Mouse (Mus musculus): ENCODE results near the gene Zw10.
A peak's percentile ranks its signal among the peaks of the same experiment; 100 is the strongest.

The Zw10 gene

DNA sequence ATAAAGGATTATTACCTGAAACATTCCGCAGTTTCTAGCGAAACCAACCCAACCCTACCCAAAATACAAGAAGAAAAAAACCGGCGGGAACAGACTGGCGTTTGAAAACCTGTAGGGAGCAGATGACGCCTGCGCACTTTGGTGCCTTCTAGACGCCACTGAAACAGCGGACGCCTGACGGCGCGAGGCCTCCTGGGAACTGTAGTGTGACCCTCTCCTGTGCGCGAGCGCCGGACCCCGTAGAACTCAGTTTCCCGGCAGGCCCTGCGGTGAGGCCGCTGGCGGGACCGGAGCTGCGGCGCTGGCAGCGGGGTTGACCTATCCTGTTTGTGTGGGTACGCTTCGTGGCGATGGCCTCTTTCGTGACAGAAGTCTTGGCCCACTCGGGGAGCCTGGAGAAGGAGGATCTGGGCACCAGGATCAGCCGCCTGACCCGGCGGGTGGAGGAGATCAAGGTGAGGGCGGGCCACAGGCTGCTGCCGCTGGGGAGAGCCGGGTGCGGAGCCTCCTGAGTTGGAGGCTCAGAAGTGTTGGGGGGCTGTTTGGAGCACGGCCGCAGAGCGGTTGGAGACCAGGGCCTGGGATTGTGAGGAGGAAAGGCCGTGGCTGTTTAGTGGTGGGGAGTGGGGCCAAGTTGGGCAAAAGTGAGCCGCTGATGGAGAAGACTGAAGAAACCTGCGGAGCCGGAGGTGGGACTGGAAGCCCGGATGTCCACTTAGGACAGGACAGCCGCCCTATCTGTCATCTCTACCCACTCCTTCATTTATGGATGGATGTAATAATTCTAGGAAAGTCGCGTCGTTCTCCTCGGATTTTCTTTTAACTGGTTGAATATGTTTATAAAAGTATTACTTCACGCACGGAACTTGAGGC is at the start of gene Zw10:
TSS of gene Zw10 (plus strand) at position 281 of the 873 bp plus-strand sequence.
- DNase-seq (ENCODE audit: low read depth, low spot score) = peak; percentile 97

DNA sequence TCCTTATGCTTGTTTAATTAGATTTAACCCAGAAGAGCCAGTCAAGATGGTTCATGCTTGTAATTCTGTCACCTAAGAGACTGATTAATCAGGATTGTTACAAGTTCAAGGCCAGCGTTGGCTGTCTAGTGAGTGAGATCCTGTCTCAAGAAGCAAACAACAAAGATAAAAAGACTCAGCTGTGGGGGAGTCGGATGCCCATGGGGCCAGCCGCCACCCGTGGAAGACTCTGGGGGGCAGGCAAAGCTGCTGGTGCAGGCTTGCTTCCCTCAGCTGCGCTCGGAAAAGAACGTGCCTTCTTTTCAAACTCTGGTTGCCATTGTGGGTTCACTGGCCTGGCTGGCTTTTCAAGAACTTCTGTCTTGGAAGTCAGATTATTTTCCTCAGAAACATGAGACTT is 39.6 kb upstream of the Zw10 start:
- DNase-seq (ENCODE audit: low read depth, low spot score) = no peak

DNA sequence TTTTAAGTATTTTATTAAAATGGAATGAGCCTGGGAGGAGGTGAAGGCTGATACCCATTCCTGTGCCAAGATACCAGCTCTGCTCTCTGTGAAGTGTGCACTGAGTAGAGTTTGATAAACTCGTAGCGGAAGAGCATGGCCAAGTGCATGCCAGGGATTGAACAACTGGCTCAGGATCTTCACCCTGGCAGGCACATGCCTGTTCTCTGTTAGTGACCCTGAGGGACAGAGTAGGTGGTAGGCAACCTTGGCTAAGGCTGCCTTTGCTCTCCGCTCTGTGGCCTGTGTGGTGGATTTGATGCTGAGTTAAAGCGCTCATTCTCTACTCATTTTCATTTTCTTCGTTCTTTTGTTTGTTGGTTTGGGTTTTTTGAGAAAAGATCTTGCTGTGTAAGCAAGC is 34.1 kb upstream of the Zw10 start:
- no peak for DNase-seq (ENCODE audit: low read depth, low spot score)

DNA sequence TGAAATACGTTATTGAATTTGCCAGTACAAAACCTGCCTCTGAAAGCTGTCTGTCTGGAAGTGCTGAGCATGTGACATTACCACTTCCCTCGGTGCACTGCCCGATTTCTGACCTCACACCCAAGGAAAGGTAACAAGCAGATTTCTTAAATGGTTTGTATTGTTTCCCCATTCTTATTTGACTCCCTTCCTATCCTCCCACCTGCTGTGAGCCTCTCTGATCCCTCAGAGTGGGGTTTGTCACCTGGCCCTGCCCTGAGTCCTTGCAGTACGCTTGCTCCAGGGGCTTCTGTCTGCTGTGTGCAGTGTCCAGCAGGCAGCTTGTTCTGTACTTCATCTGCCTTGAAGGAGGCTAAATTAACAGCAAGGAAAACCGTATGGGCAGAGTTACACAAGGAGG is 31.5 kb upstream of the Zw10 start:
- peak; percentile 83 for DNase-seq (ENCODE audit: low read depth, low spot score)

DNA sequence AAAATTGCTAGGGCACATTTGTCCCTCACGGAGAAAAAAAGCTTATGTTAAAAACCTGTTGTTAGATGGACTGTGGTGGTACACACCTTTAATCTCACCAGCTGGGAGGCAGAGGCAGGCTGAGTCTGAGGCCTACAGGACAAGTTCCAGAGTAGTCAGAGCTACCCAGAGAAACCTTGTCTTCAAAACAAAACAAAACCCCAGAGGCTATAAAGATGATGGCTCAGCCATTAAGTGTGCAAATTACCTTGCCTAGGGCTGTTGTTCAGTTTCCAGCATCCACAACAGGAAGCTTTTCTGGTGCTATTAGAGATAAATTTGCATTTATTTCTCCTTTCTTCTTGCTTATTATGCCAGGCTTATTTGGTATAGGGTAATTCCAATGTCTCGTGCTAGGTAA is 30.9 kb upstream of the Zw10 start:
- DNase-seq (ENCODE audit: low read depth, low spot score) = peak; percentile 64

DNA sequence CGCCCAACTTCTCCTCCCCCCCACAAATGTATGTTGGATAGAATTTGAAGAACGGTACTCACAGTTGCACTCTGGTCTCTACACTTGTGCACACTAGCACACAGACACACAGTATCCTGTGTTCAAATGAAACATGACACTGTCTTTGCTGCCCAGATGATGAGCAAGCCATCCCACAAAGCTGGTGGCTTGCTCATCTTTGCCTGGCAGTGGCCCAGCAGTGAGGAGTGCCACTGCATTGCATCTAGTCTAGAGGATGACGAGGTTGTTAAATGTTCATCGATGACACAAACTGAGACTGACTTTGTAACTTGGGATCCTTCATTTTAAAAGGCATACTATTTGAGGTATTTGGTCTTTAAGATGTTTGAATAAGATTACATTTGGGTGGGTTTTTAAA is 20.6 kb upstream of the Zw10 start:
- DNase-seq (ENCODE audit: low read depth, low spot score) = no peak

DNA sequence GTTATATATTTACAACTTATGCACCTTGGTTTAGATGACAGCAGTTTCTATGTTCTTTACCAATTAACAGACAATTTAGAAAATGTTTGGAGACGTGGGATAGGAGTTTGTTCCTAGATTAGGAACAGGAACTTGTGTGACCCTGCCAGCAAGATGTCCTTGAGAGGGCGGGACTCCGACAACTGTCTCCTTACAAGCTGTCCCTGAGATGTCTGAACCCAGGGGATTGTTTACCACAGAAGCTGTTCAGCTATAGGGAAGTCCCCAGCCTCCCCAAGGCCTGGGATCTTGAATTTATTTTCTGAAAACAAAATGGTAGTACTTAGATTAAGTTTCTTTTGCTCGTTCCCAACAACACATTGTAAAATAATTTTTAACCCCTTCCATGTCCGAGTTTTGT is 4.5 kb upstream of the Zw10 start:
- DNase-seq (ENCODE audit: low read depth, low spot score) = no peak

DNA sequence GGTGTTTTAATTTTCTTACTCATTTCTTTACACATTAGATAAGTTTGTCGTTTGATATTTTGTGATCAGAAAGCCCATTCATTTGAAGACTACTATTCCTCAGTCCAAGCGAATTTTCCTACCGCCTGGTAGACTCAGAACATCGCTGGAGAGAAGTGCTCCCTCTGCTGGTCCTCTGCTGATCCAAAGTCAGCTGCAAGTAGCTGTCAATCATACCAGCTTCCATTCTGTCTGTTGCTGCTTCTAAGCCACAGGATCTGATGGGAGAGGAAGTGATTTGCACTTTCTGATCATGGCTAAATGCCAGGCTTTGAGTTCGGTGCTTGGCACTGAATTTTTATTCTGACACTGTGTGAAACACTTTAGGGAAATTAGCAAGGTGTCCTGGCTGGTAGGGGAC is 4.1 kb upstream of the Zw10 start:
- peak; percentile 82 for DNase-seq (ENCODE audit: low read depth, low spot score)

DNA sequence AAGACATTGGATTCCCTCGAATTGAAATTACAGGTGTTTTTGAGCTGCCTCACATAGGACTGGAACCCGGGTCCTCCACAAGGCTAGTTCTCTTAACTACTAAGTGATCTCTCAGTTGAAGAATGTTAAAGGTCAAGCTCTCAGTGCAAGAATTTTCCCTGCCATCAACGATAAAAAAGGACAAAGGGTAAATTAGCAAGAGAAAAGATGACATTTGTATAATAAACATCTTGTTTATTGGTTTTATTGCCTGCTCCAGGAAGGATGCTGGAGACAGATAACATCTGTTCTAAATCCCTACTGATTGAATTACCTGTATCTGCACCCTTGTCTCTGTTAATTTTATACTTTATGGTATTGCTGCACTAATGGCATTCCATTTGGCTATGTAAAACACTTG is 1.4 kb upstream of the Zw10 start:
- peak; percentile 82 for DNase-seq (ENCODE audit: low read depth, low spot score)

DNA sequence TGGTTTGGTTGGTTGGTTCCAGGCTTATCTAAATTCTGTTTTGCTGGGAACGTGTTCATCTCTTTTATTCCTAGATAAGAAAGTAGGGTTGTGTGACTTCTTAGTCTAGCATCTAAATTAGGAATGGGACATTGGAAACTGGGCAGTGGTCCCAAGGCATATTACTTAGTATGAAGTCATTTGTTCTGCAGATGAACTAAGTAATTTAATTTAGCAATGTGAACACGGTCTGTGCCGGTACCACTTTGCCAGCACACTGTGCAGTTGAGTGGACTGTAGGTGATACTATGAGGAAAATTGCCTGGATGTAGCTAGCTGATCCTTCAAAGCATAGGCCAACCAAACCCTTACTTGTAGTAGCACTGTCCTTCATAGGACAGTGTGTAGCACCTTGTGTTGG is 21.4 kb downstream of the Zw10 start:
- DNase-seq (ENCODE audit: low read depth, low spot score) = no peak

DNA sequence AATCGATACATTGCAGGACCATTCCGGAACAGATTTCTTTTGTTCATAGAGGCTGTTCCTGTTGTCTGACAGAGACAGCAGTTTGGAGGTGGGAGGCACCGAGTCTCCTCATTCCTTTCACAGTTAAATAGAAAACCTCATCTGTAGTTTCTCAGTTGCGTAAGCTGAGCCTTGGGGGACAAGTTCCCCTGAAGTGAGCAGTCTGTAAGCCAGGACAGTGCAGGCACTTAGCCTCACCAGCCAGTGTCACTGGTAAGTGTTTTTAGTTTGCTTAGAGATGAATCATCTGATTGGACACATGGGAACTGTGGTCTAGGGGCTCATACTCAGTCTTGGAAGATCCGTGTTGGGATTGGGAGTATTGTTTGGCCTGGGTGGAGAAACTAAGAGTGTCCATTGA is 25.7 kb downstream of the Zw10 start, which contains the start of gene Tmprss5:
TSS of gene Tmprss5 (plus strand) at position 154 of the 400 bp plus-strand sequence.
- no peak for DNase-seq (ENCODE audit: low read depth, low spot score)

DNA sequence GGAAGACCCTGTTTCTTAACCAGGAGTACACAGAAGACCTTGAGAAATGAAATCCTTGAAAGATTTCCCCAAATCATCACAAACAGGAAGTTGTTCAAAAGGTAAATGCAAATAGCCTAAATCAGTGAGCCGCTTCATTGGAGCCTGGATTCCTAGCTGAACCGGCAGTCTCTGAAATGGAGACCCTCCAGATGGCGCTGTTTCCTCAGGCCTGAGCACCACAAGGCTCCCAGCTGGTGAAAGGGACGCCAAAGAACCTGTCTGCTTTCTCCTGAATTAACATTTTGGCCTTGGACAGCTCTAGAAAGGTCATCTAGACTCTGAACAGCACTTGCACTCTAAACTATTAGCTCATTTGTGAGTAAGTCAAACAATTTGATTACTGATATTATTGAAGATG is 26.1 kb downstream of the Zw10 start:
- peak; percentile 81 for DNase-seq (ENCODE audit: low read depth, low spot score)

DNA sequence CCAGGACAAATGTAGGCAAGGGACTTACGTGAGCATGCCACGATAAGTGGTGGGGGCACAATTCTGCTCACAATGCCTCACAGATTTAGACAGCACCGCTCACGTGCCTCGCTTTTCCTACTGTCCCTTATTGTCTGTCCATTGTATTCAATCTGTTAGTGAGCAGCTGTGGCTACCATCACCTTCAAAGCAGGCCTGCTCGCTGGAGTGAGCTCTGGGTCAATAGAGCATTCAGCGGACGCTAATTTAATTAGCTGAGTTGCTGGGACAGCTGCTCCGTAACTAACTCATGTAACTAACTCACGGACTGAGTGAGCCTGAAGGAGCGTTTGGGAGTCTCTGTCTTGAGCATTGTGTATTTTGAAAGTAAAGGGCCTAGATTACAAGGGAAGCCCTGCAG is 31.9 kb downstream of the Zw10 start:
- DNase-seq (ENCODE audit: low read depth, low spot score) = no peak

DNA sequence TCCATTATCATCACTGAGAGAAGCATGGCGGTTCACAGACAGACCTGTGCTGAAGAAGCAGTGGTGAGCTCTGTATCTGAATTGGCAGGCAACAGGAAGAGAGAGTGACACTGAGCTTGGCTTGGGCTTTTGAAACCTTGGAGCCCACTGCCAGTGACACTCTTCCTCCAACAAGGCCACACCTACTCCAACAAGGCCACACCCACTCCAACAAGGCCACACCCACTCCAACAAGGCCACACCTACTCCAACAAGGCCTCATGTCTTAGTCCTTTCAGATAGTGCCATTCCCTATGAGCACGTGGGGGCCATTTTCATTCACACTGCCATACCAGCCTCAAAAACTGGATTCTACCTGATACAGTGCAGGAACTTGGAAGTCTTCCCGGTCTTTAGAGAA is 43.5 kb downstream of the Zw10 start:
- DNase-seq (ENCODE audit: low read depth, low spot score) = no peak

DNA sequence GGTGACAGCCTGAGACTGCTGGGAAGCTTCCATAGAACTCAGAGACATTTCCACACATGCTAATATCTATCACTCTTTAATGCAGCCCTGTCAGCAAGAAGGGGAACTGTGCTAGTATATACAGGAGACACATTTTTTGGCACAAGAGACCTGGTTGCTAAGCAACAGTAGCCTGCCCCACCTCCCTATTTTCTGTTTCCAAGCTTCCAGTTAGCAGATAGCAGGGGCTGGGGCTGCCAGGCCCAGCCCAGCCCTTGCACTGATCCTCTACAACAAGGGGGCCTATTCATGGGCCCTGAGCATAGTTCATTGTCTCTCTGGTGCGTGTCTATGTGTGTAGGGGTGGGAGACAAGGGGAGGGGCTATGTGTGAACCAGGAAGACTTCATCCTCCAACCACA is 46.9 kb downstream of the Zw10 start:
- DNase-seq (ENCODE audit: low read depth, low spot score) = no peak

DNA sequence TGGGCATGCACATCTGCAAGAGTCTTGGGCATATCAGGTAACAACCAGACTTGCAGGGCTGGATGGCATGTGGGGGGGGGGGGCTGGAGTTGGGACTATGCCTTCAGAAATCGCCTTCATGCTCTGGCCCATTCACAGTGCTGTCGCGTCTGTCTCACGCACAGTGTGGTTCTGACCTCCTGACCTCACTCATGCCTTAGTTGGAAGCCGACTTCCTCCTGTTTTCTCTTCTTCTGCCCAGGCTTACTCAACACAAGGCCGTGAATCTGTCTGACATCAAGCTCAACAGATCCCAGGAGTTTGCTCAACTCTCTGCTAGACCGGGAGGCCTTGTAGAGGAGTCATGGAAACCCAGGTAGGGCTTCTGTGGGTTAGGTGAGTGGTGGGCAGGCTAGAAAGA is 53.7 kb downstream of the Zw10 start:
- no peak for DNase-seq (ENCODE audit: low read depth, low spot score)

DNA sequence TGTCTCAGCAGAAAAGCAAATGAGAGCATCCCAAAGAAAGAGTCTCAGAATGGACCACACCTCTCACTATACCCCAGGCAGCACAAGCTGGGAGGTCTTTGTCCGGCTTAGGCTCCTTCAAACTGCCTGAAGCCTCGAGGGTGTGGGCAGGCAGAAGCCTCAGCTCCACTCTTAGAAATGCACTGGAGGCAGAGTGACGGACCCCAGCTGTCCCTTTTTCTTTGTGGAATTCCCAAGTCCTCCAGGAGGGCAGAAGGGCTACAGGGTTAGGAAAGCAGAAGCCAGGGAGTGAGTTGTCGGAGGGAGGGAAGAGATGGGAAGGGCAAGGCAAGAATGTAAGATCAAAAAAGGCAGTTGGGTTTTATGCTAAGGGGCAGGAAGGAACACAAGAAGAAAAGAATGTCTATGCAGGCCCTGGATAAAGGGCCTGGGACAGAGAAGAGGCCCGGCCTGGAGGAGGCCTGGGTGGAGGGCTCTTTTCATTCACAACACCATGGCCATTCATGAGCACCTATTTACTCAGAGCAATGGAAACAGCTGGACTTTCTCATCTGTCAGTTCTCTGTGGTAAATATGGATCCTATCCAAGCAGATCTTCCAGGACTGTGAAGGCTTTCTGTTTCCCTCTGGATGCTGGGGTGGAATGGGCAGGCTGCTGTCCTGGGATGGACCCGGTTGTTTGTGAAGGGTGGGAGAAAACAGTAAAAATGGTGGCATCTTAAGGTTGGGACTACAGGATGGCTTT is 55.2 kb downstream of the Zw10 start:
- peak; percentile 35 for DNase-seq (ENCODE audit: low read depth, low spot score)

DNA sequence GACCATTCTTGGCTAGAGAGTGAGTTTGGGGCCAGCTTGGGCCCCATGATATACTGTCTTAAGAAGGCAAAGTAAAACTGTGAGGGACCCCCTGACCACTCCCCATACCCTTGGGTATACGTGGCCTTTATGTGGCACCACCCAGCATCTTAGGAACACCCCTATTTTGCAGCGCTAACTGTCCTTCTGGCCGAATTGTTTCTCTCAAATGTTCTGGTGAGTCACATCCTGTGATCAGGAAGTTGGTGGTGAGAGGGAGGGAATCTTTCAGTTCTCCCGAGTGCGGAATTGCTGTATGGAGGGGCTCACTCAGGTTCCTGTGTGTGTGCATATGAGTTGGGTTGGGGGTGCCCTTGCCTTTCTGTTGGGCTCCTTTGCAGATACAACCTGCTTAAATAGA is 55.9 kb downstream of the Zw10 start:
- no peak for DNase-seq (ENCODE audit: low read depth, low spot score)

DNA sequence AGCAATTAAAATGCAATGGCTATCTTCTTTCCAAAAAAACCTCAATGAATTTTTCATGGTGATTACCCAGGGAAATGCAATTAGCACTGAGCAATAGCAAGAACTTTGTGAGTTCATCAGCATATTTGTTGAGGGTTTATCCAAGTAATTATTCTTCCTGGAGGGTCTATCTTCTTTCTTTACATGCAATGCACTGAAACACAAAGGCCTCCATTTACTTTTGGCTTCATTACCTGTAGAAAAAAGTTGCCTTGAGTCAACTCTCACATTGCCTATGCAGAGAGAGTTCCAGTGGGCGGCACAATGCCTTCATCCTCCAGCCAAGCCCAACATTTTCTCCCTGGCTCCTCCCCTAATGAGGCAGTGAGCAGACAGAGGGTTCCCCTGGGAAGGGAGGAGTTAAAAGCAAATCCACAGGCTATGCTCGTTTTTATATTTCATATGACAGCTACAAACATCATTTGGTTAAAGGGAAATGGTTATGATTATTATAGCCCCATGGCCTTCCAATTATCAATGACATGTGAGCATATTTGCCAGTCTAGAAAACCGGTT is 62.9 kb downstream of the Zw10 start:
- DNase-seq (ENCODE audit: low read depth, low spot score) = no peak

DNA sequence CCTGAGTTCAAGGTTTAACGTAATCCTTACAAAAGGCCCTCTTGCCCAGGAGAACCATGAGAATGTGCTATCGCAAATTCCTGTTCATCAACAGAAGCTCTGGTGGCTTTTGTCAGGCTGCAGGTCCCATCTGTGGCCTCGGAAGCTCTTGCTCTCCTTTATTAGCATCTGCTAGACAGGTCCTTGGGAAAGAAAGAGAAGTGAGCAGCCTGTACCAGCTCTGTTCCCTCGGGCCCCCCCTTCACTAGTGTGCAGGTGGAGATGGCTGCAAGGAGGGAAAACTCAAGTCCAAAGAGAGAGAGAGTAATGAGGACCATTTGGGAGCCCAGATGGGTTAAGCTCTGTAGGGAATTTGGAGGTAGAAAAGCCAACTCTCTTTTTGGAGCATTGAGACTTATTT is 64.3 kb downstream of the Zw10 start:
- no peak for DNase-seq (ENCODE audit: low read depth, low spot score)

DNA sequence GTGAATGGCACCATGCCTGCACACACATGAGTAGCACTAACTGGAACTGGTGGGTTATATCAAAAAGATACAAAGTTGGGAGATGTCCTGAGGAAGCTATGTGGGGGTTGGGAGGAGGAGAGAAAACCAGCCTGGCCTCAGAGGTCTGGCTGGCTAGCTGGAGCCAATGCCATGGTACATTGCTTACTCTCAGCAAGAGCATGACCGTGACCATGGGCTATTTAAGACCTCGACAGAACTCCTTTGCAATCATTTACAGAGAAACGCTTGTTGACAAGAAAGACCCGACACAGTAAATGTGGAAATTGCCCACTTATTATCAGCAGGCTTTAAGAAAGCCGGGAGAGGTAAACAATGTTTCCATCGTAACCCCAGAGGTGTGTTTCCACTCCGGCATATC is 70.3 kb downstream of the Zw10 start:
- DNase-seq (ENCODE audit: low read depth, low spot score) = no peak
